Mouse (Mus musculus) spleen, adult 2 months (tissue): ENCODE measurements around the gene Lrrc27. TPM values are rescaled to one million over a fixed set of nuclear protein-coding genes. Genes with fewer than 3 reads are reported as not detected.

Source experiments
- DNase-seq, 2 experiments: peaks; one replicate each; pipeline versions ENCODE4 v3.0.0 to v3.0.0-alpha.2; 2012 to 2021; ENCODE audit warnings: low spot score in 2 of 2, low read depth in 1 of 2
- H3K27ac ChIP-seq: fragments of 200-500 bp; 2 replicates; pipeline ENCODE4 v1.5.1; 2012; ENCODE audit warnings: low read length, inconsistent platforms; ENCODE audit not compliant: insufficient read depth
- H3K27me3 ChIP-seq: fragments of 200-500 bp; 2 replicates; pipeline ENCODE4 v1.6.1; 2012; ENCODE audit warnings: mild to moderate bottlenecking, moderate library complexity, low read length, inconsistent platforms; ENCODE audit not compliant: control insufficient read depth, insufficient read depth
- H3K36me3 ChIP-seq: fragments of 200-500 bp; 2 replicates; pipeline ENCODE4 v1.6.1; 2012; ENCODE audit warnings: mild to moderate bottlenecking, low read length, inconsistent platforms; ENCODE audit not compliant: control insufficient read depth, insufficient read depth
- H3K4me1 ChIP-seq: fragments of 200-500 bp; 2 replicates; pipeline ENCODE4 v1.6.1; 2011; ENCODE audit warnings: inconsistent platforms; ENCODE audit not compliant: control insufficient read depth, insufficient read depth, insufficient read length
- H3K4me3 ChIP-seq: fragments of 200-500 bp; 2 replicates; pipeline ENCODE4 v1.5.1; 2011; ENCODE audit warnings: mild to moderate bottlenecking, inconsistent platforms; ENCODE audit not compliant: insufficient read depth, insufficient read length; ENCODE audit errors: extremely low read depth
- CTCF ChIP-seq: fragments of 200-500 bp; IDR thresholded peaks from 2 replicates; pipeline ENCODE4 v1.5.1; 2011; ENCODE audit warnings: mild to moderate bottlenecking, inconsistent platforms; ENCODE audit not compliant: insufficient read depth, insufficient read length, insufficient replicate concordance; ENCODE audit errors: extremely low read depth
- POLR2A ChIP-seq: fragments of 200-500 bp; IDR thresholded peaks from 2 replicates; pipeline ENCODE4 v1.6.1; 2011; ENCODE audit warnings: low read depth, low read length, inconsistent platforms
- WGBS: fragments of 180-500 bp; shearing (Covaris S2); methylation state at CpG from one replicate; pipeline ENCODE4 v1.1.7; 2018; 5-methylcytosine and 5-hydroxymethylcytosine counted together
- polyA plus RNA-seq: library from polyadenylated mRNA; depleted of rRNA; stranded (reverse); fragments of >200 nt; gene quantifications from 2 replicates; pipeline ENCODE4 v1.2.3, GENCODE M21; 2012

Lrrc27 gene
- polyA plus RNA-seq, 1 experiment = 1.8 TPM

DNA sequence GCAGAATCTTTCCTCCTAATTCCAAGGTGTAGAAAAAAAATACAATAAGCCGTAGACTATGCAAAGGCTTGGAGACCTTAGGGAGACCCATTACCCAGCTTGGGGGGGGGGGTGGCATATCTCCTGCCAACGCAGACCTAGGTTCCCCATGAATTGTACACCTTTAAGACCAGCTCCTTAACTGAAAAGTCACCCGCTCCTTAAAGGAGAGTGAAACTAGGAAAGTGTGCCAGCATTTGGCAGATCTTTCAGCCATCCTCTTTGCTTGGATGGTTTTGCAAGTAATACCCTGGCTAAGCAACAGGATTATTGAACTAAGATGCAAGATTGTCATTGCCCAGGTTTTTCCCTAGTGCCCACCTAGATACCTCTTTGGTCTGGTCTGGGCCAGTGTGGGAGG lies 963 bp downstream of the Lrrc27 start:
- H3K27me3 ChIP-seq = no peaks in the 10 kb centered on the region
- H3K27ac ChIP-seq = no peak overlapping the region
- no peaks in the 10 kb centered on the region for H3K36me3 ChIP-seq
- WGBS = 69% methylated on average over 3 of the region's 3 CpGs
- no peak overlapping the region; the same call in 1 of the 2 replicates for H3K4me3 ChIP-seq
- no peak for TF ChIP-seq CTCF
- TF ChIP-seq POLR2A = no peak
- no peaks in the 10 kb centered on the region for H3K4me1 ChIP-seq
- no peak for DNase-seq

DNA sequence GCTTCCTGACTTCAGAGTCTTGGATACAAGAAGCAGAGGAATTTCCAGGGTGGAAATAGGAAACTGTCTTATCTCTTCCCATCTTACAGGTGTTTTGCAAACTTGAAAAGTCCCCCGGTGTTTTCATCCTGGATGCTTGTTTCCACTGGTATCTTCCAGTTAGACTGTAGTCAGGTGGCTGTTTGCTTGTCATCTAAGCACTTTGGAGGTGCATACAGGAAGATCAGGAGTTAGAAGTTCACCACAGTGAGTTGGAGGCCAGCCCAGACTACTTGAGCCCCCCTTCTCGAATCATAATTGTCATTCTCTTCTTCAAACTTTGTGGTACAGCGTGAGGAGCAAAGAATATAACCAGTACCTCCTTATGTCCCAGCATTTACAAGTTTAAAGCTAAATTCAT lies 1.4 kb downstream of the Lrrc27 start:
- no peaks in the 10 kb centered on the region for H3K36me3 ChIP-seq
- no peak for TF ChIP-seq CTCF
- no peak for TF ChIP-seq POLR2A
- no peak overlapping the region for H3K27ac ChIP-seq
- H3K4me3 ChIP-seq = no peak overlapping the region
- DNase-seq = peak in 1 of 2 experiments; percentile 2
- 37% methylated on average over 3 of the region's 3 CpGs for WGBS
- H3K27me3 ChIP-seq = no peaks in the 10 kb centered on the region
- no peaks in the 10 kb centered on the region for H3K4me1 ChIP-seq

DNA sequence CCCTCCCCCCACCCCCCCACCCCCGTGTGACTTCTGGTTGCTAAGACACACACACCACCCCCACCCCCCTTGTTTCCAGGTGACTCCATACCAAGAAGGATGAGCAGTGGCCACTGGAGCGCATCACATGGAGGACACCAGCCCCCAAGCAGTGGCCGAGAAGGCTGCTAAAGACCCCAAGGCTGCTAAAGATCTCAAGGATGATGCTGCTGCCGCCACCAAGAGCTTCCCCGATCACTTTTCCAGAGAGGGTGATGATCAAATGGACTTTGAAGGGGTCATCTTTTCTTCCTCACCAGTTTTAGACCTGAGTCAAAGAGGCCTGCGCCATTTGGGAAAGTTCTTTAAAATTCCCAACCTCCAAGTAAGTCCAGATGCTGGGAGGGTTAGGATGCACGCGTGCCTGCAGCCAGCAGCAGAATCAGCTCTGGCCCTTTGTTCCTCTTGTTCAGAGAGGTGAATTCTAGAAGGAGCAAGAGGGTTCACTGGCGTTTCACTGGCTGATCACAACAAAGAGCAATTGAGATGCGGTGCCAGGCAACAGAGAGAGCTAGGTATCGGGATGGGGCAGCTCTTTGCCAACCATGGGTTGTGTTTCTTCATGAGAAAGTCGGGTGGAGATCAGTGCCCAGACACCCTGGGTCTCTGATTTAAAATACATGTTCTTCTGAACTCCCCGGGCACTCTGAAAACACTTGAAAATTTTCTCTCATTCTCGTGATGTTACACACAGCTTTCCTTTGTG lies 2.0 kb downstream of the Lrrc27 start:
- TF ChIP-seq POLR2A = no peak
- no peak for TF ChIP-seq CTCF
- H3K36me3 ChIP-seq = no peaks in the 10 kb centered on the region
- no peak overlapping the region for H3K27ac ChIP-seq
- no peak for DNase-seq
- H3K4me3 ChIP-seq = no peak overlapping the region
- WGBS = 86% methylated on average over 14 of the region's 14 CpGs
- no peaks in the 10 kb centered on the region for H3K27me3 ChIP-seq
- H3K4me1 ChIP-seq = no peaks in the 10 kb centered on the region

GRCm38 (mm10) chr7:139215516-139215915 lies 2.7 kb downstream of the Lrrc27 start:
- TF ChIP-seq POLR2A (no peak), CTCF (no peak)
- no peaks in the 10 kb centered on the region for H3K4me1 ChIP-seq
- H3K36me3 ChIP-seq = no peaks in the 10 kb centered on the region
- H3K4me3 ChIP-seq = no peak overlapping the region
- no peak for DNase-seq
- no peak overlapping the region for H3K27ac ChIP-seq
- 78% methylated on average over 1 of the region's 1 CpGs for WGBS
- no peaks in the 10 kb centered on the region for H3K27me3 ChIP-seq

DNA sequence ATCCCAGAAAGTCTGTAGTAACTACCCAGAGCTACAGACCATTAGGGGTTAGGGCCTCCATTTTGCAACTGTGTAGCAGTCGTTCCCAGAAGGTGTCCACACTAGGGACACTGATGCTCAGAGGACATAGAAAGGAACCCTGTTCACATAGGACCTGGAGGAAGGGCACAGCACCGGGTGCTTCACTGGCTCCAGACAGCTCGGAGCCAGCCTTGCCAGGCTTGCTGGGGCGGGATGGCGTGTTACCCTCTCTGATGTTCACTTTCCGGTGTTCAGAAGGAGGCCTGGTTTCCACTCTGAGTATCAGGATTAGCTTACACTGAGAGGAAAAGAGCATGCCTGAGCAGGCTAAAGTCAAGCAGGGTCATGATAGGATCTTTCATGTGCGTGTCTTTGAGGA lies 3.2 kb downstream of the Lrrc27 start:
- WGBS = 88% methylated on average over 7 of the region's 7 CpGs
- no peak for TF ChIP-seq CTCF
- TF ChIP-seq POLR2A = no peak
- no peaks in the 10 kb centered on the region for H3K27me3 ChIP-seq
- H3K36me3 ChIP-seq = no peaks in the 10 kb centered on the region
- H3K4me1 ChIP-seq = no peaks in the 10 kb centered on the region
- no peak overlapping the region for H3K4me3 ChIP-seq
- DNase-seq = peak in 1 of 2 experiments; percentile 2
- no peak overlapping the region for H3K27ac ChIP-seq

DNA sequence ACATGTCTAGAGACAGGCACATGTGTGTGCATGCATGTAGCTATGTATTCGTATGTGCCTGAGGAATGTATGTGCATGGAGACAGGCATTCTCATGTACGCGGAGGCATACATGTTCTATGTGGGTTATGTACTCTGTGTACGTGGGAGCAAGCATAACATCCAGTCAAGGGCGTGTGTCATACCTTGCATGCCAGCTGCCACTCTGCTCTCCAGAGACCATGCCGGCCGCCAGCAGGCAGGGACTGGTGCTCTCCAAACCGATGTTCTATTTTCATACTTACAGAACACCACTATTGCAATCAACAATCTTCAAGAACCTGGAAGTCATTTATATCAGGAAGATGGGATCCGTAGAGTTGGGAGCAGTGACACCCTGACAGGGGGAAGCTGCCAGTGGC lies 3.7 kb downstream of the Lrrc27 start:
- peak in 1 of 2 experiments; percentile 1 for DNase-seq
- Histone ChIP-seq H3K27me3 (no peaks in the 10 kb centered on the region), H3K36me3 (no peaks in the 10 kb centered on the region), H3K4me3 (no peak overlapping the region), H3K4me1 (no peaks in the 10 kb centered on the region), H3K27ac (no peak overlapping the region)
- 87% methylated on average over 9 of the region's 9 CpGs for WGBS
- TF ChIP-seq CTCF (no peak), POLR2A (no peak)

DNA sequence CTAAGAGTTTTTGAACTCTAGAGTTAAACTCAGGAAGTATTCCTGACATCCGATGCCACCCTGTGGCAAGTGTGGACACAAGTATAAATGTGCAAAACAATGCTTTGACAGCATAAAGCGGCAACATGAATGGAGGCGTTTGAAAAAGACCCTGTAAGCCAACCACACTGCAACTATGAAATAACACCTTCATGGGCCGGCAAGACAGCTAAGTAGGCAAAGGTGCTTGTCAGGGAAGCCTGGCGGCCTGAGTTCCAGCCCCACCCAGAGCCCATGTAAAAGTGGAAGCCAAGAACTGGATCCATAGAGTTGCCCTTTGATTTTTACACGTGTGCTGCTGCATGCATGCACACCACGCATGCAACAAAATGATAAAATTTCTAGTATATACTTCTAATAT lies 4.3 kb downstream of the Lrrc27 start:
- Histone ChIP-seq H3K36me3 (no peaks in the 10 kb centered on the region), H3K27me3 (no peaks in the 10 kb centered on the region), H3K4me1 (no peaks in the 10 kb centered on the region), H3K27ac (no peak overlapping the region), H3K4me3 (no peak overlapping the region)
- TF ChIP-seq POLR2A (no peak), CTCF (no peak)
- DNase-seq = no peak
- WGBS = 91% methylated on average over 7 of the region's 7 CpGs
